Mouse (Mus musculus) hematopoietic stem cell, adult 5-6 weeks (primary cell): ENCODE results near the gene Junb. TPM values are rescaled to one million over a fixed set of nuclear protein-coding genes. Genes with fewer than 3 reads are reported as not detected.

Source experiments
- ATAC-seq, 2 experiments: fragments of 125-278 bp in 1 of 2; replicated peaks in 1 of 2; 2 replicates each; pipeline ENCODE4 v1.8.0; 2016 to 2017; ENCODE audit warnings: inconsistent platforms in 2 of 2, mild to moderate bottlenecking in 2 of 2, moderate number of reproducible peaks in 2 of 2, low read depth in 1 of 2, moderate TSS enrichment in 1 of 2; ENCODE audit not compliant: low FRiP score in 2 of 2, poor library complexity in 2 of 2, severe bottlenecking in 2 of 2, insufficient read depth in 1 of 2, low TSS enrichment in 1 of 2
- total RNA-seq: library from RNA; stranded (forward); fragments of 172-1452, 232-1000 nt; gene quantifications from 2 replicates; pipeline ENCODE4 v1.2.3, GENCODE M21; 2017

The Junb gene
- total RNA-seq, 1 experiment from 2014 or later = 208 TPM

- no peak for ATAC-seq
Measured at GRCm38 (mm10) chr8:84933767-84934559, 44.6 kb downstream of the Junb start.

GRCm38 (mm10) chr8:84930582-84930981 lies 47.9 kb downstream of the Junb start:
- no peak for ATAC-seq

- ATAC-seq = peak; percentile 69 to 77; a peak in 3 of 4 replicates
Measured at GRCm38 (mm10) chr8:84928456-84929306, 49.8 kb downstream of the Junb start.

- no peak for ATAC-seq
Measured at GRCm38 (mm10) chr8:84927513-84927912, 51.0 kb downstream of the Junb start.

DNA sequence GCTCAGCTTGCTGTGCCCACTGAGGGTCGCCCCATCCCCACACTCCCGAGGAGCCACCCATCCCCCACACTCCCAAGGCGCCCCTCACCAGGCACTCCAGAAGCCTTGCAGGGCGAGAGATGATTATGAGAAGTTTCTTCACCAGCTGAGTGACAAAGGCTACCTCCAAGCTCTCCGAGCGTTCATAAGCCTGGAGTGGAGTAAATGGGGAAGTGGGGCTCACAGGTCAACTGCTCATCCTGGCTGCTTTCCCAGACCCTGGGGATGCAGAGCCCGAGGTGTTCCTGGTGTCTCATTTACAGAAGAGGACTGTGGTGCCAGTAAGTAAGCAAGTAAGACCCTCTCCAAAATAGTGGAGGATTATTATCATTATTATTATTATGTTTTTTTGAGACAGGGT lies 53.0 kb downstream of the Junb start:
- peak; percentile 44 to 50; a peak in 2 of 4 replicates for ATAC-seq

Other genes starting within 250 kb of the Junb start
- 21.5 and 26.3 TPM in 2 replicates for gene Nfix, start 178.4 kb downstream of the Junb start, total RNA-seq
- gene Dand5, start 155.9 kb downstream of the Junb start, total RNA-seq = 3.8 and 7.4 TPM in 2 replicates
- 29.8 and 38.8 TPM in 2 replicates for gene Gadd45gip1, start 147.2 kb downstream of the Junb start, total RNA-seq
- gene Rad23a, start 138.1 kb downstream of the Junb start, total RNA-seq = 27.4 and 32.7 TPM in 2 replicates
- 1,472 and 1,879 TPM in 2 replicates for gene Calr, start 131.8 kb downstream of the Junb start, total RNA-seq
- 108 and 126 TPM in 2 replicates for gene Farsa, start 121.7 kb downstream of the Junb start, total RNA-seq
- gene Syce2, start 106.6 kb downstream of the Junb start, total RNA-seq = 93.5 and 127 TPM in 2 replicates
- 29.5 and 37.4 TPM in 2 replicates for gene Gcdh, start 84.8 kb downstream of the Junb start, total RNA-seq
- 4.1 and 30.6 TPM in 2 replicates for gene Klf1, start 76.8 kb downstream of the Junb start, total RNA-seq
- gene Dnase2a, start 70.2 kb downstream of the Junb start, total RNA-seq = 27.8 and 50.0 TPM in 2 replicates
- gene Mast1, start 41.4 kb downstream of the Junb start, total RNA-seq = 0.10 TPM in 1 of 2 replicates, not detected in the other
- not detected in 2 replicates for gene Rtbdn, start 31.7 kb downstream of the Junb start, total RNA-seq
- gene Gm49661, start 9.3 kb downstream of the Junb start, total RNA-seq = not detected in 2 replicates
- gene Prdx2, start 9.1 kb downstream of the Junb start, total RNA-seq = 469 and 528 TPM in 2 replicates
- gene Rnaseh2a, start 9.0 kb downstream of the Junb start, total RNA-seq = 59.7 and 112 TPM in 2 replicates
- 17.9 and 18.5 TPM in 2 replicates for gene Hook2, start 11.9 kb upstream of the Junb start, total RNA-seq
- not detected in 2 replicates for gene Best2, start 35.8 kb upstream of the Junb start, total RNA-seq
- gene Asna1, start 46.6 kb upstream of the Junb start, total RNA-seq = 34.1 and 49.6 TPM in 2 replicates
- 219 and 245 TPM in 2 replicates for gene Trir, start 48.1 kb upstream of the Junb start, total RNA-seq
- gene Tnpo2, start 58.2 kb upstream of the Junb start, total RNA-seq = 21.8 and 23.0 TPM in 2 replicates
- gene Fbxw9, start 81.3 kb upstream of the Junb start, total RNA-seq = 6.1 and 7.1 TPM in 2 replicates
- not detected in 2 replicates for gene Gm5741, start 89.3 kb upstream of the Junb start, total RNA-seq
- gene Dhps, start 93.0 kb upstream of the Junb start, total RNA-seq = 15.5 and 22.7 TPM in 2 replicates
- 37.1 and 51.9 TPM in 2 replicates for gene Wdr83os, start 102.0 kb upstream of the Junb start, total RNA-seq
- gene Wdr83, start 102.6 kb upstream of the Junb start, total RNA-seq = 17.3 and 17.6 TPM in 2 replicates
- 46.2 and 55.0 TPM in 2 replicates for gene Man2b1, start 104.6 kb upstream of the Junb start, total RNA-seq
- not detected in 2 replicates for gene Zfp791, start 144.4 kb upstream of the Junb start, total RNA-seq
- gene Cks1brt, start 173.2 kb upstream of the Junb start, total RNA-seq = not detected in 2 replicates
- not detected in 2 replicates for gene Olfr371, start 247.3 kb upstream of the Junb start, total RNA-seq